Mouse (Mus musculus) bone marrow macrophage, adult 2 months (primary cell): ENCODE measurements around the gene Prrt1. TPM values are rescaled to one million over a fixed set of nuclear protein-coding genes. Genes with fewer than 3 reads are reported as not detected.

Experiments used
- H3K27ac ChIP-seq: 2 replicates; pipeline ENCODE4 v1.5.1; 2012; ENCODE audit warnings: low read depth, low read length; ENCODE audit not compliant: insufficient read depth
- H3K4me1 ChIP-seq: 2 replicates; pipeline ENCODE4 v1.6.1; 2012; ENCODE audit warnings: low read length; ENCODE audit not compliant: control insufficient read depth, insufficient read depth
- H3K4me3 ChIP-seq: 2 replicates; pipeline ENCODE4 v1.5.1; 2012; ENCODE audit warnings: mild to moderate bottlenecking, low read length, moderate library complexity; ENCODE audit not compliant: insufficient read depth
- CTCF ChIP-seq: IDR thresholded peaks from 2 replicates; pipeline ENCODE4 v1.5.1; 2012; ENCODE audit warnings: low read depth, mild to moderate bottlenecking, low read length, moderate library complexity
- POLR2A ChIP-seq: IDR thresholded peaks from 2 replicates; pipeline ENCODE4 v1.6.1; 2012; ENCODE audit warnings: mild to moderate bottlenecking, low read depth, low read length, borderline replicate concordance
- polyA plus RNA-seq: library from polyadenylated mRNA; stranded (reverse); fragments of >200 nt; gene quantifications from 2 replicates; pipeline ENCODE4 v1.2.4, GENCODE M21; 2012; ENCODE audit not compliant: missing spikeins, insufficient read depth, insufficient read length

Gene Prrt1
- polyA plus RNA-seq, 1 experiment, result 1.3 TPM

DNA sequence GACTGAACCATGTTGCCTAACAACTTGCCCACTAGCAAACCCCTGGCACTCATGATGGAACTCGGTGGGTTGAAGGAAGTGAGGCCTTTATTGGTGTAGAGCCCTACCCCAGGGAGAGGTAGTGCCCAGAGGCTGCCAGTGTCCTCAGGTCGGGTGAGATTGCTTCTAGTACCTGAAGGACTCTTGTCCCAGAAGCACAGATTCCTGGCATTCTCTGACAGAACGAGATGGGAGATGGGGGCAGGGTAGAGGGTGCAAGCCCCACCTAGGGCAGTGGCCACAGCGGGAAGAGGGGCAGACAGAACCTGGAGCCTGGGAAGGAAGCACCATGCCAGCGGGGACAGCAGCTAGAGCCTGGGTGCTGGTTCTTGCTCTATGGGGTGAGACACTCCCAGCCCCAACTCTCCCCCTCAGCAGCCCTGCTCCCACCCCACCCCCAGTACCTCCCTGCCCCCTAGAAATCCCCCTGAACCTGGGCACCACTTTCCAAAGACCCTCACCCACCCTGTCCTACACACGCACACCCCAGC is 31.7 kb upstream of the Prrt1 start, which contains the start of gene Ager:
TSS of gene Ager (plus strand) at position 297 of the 530 bp plus-strand sequence.
- no peak for TF ChIP-seq CTCF
- no peak for TF ChIP-seq POLR2A
- no peak within 1 kb of the TSS for H3K27ac ChIP-seq
- H3K4me3 ChIP-seq, result no peak within 1 kb of the TSS
- H3K4me1 ChIP-seq, result peaks cover 1% of the 10 kb centered on the region; the same call in 1 of the 2 replicates

DNA sequence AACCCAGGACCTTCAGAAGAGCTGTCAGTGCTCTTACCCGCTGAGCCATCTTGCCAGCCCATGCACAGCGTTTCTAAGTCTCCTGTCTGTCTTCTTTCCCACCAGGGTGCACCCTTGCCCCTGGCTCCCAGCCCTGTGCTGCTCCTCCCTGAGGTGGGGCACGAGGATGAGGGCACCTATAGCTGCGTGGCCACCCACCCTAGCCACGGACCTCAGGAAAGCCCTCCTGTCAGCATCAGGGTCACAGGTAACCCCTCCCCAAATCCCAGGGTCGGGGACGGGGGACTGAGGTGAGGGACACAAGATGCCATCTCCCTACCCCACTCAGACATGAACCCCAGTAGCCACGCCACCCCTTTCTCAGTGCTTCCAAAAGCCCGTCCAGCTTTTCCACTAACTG is 29.4 kb upstream of the Prrt1 start:
- Histone ChIP-seq H3K4me1 (peaks cover 5% of the 10 kb centered on the region; the same call in 1 of the 2 replicates), H3K4me3 (no peak overlapping the region), H3K27ac (no peak overlapping the region)
- TF ChIP-seq POLR2A, result no peak
- TF ChIP-seq CTCF, result no peak

GRCm38 (mm10) chr17:34601796-34602195 is 27.5 kb upstream of the Prrt1 start:
- H3K4me1 ChIP-seq, result peaks cover 8% of the 10 kb centered on the region
- H3K4me3 ChIP-seq, result no peak overlapping the region
- H3K27ac ChIP-seq, result no peak overlapping the region
- TF ChIP-seq POLR2A (no peak), CTCF (no peak)

DNA sequence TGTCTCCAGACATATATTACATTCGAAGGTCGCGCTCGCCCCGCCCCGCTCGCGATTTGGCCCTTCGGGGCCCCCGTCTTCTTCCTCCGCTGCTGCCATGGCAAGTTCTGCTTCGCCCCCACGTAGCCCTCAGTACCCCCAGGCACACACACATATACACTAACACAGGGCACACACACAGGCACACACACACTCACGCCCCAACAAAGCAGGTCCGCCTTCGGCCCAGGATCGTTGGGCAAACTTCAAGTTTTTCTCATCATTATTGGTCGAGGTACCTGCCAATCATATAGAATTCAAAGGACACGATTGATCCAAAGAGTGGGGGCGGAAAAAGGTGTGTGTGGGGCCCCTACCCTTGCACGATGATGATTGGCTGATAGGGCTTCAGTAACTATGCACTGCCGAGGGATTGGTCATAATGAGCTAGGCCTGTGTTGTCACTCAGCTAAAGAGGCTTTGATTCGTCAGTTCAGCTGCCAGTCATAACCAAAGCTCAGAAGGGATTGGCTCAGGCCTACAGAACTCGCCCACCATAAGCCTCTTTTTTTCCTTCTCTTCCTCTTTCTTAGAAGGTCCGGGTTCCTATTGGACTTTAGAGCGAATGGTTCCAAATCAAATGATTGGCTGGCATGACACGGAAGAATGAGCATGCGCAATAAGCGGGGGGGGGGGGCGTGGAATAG is 25.8 kb upstream of the Prrt1 start, which contains the start of gene Rnf5:
TSS of gene Rnf5 (minus strand) at position 316 of the 686 bp plus-strand sequence.
- peaks cover 9% of the 10 kb centered on the region for H3K4me1 ChIP-seq
- H3K27ac ChIP-seq, result peak within 1 kb of the TSS; percentile 66
- no peak for TF ChIP-seq POLR2A
- peak within 1 kb of the TSS; percentile 81 for H3K4me3 ChIP-seq

DNA sequence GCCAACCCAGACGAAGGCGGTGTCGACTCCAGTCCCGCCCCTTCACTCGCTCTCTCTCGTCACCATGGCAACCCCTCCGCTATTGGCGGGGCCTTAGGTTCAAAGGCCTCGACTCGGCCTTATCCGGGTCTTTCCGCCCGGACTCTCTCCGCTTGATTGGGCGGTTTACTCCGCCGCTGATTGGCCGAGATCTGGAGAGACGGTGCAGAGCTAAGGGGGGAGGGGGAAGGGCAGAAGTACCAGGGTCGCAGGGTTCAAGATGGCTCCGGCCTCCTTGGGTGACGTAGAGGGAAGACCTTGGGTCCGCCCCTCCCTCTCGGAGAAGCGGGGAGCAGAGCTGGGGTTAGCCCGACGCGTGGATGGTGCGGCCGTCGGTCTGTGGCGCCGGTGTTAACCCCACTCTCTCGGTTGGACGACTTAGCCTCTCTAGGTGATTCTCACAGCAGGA is 25.2 kb upstream of the Prrt1 start, which contains the start of gene Agpat1:
TSS of gene Agpat1 (plus strand) at position 202 of the 448 bp plus-strand sequence.
- TF ChIP-seq POLR2A (no peak; the same call in 1 of the 2 replicates), CTCF (no peak)
- H3K4me3 ChIP-seq, result peak within 1 kb of the TSS; percentile 81
- peak within 1 kb of the TSS; percentile 66 for H3K27ac ChIP-seq
- H3K4me1 ChIP-seq, result peaks cover 9% of the 10 kb centered on the region

- H3K4me3 ChIP-seq, result peak overlapping the region; percentile 81
- H3K27ac ChIP-seq, result peak overlapping the region; percentile 37
- peaks cover 9% of the 10 kb centered on the region for H3K4me1 ChIP-seq
- no peak for TF ChIP-seq POLR2A
- no peak for TF ChIP-seq CTCF
Observed at GRCm38 (mm10) chr17:34604511-34605237, 24.7 kb upstream of the Prrt1 start.

GRCm38 (mm10) chr17:34605609-34606008 is 23.7 kb upstream of the Prrt1 start:
- TF ChIP-seq POLR2A, result 0 out of 2 replicates have a peak, but pooled peaks have one; percentile 4
- TF ChIP-seq CTCF, result no peak
- H3K4me1 ChIP-seq, result peaks cover 9% of the 10 kb centered on the region
- peak overlapping the region; percentile 81 for H3K4me3 ChIP-seq
- H3K27ac ChIP-seq, result peak overlapping the region; percentile 44

DNA sequence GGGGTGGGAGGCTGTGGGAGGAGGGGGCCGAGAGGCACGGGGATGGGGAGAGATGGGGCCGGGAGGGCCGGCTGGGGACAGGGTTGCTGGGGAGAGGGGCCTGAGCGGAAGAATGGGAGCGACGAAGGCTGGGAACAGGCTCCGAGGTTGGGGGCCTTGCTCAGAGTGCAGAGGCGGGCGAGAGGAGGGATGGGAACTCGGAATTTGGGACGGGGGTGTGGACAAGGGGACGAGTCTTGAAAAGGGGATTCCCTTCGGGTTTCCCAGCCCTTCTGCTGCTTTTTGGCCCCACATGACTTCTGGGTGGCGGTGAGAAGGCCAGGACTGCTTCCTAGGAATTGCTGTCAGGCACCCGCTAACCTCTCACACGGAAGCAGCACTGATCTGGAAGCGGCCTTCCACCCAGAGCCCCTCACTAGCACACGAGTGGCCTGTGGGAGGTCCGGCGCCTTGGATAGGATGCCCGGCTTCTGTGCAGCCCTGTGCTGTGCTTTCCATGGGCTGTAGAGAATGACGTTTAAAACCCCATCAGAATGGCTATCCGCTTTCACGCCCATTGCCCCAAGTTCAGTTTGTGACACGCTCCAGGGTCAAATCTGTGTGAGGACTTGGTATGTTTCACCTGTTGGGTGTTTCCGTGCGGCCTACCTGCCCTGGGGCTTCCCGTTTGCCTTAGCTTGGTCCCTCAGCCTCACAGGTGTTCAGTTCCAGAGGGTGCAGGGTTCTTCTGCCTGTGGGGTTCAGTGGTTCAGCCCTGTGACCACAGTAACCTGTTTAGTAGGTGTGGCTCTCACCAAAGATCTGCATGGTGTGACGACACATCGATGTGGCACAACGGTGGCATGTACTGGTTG is 22.9 kb upstream of the Prrt1 start:
- Histone ChIP-seq H3K27ac (peak overlapping the region; percentile 44; the same call in 1 of the 2 replicates), H3K4me3 (peak overlapping the region; percentile 81), H3K4me1 (peaks cover 9% of the 10 kb centered on the region)
- TF ChIP-seq CTCF, result no peak
- TF ChIP-seq POLR2A, result no peak

GRCm38 (mm10) chr17:34607997-34608396 is 21.3 kb upstream of the Prrt1 start:
- Histone ChIP-seq H3K4me1 (peaks cover 7% of the 10 kb centered on the region), H3K4me3 (no peak overlapping the region), H3K27ac (no peak overlapping the region)
- TF ChIP-seq POLR2A (no peak), CTCF (no peak)
